Mouse (Mus musculus): ENCODE measurements at regions not wholly inside any gene's neighbourhood (a gene's known extent, or its start where the extent isn't known, plus 50 kb on each side); places are given as distances from the start of the nearest gene placed in this dataset.
A peak's percentile ranks its signal among the peaks of the same experiment; 100 is the strongest.

- DNase-seq, result peak; percentile 28 to 45
Observed at GRCm38 (mm10) chr4:142348910-142349309, 109.7 kb upstream of the Kazn start.

GRCm38 (mm10) chr4:142342482-142343206, 103.4 kb upstream of the Kazn start:
- DNase-seq, result no peak

- no peak for DNase-seq
Observed at GRCm38 (mm10) chr4:142341305-142341704, 102.1 kb upstream of the Kazn start.

GRCm38 (mm10) chr4:142340057-142340456, 100.9 kb upstream of the Kazn start:
- DNase-seq, result no peak

GRCm38 (mm10) chr4:142337701-142338100, 98.5 kb upstream of the Kazn start:
- DNase-seq, result peak in 1 of 2 experiments; percentile 11

GRCm38 (mm10) chr4:142336943-142337342, 97.7 kb upstream of the Kazn start:
- DNase-seq, result no peak

GRCm38 (mm10) chr4:142334084-142334483, 94.9 kb upstream of the Kazn start:
- DNase-seq, result no peak

- no peak for DNase-seq
Observed at GRCm38 (mm10) chr4:142330599-142330998, 91.4 kb upstream of the Kazn start.

- no peak for DNase-seq
Observed at GRCm38 (mm10) chr4:142329600-142329999, 90.4 kb upstream of the Kazn start.

GRCm38 (mm10) chr4:142326511-142326910, 87.3 kb upstream of the Kazn start:
- no peak for DNase-seq

- no peak for DNase-seq
Observed at GRCm38 (mm10) chr4:142321209-142321863, 82.1 kb upstream of the Kazn start.

- DNase-seq, result no peak
Observed at GRCm38 (mm10) chr4:142310282-142310681, 71.1 kb upstream of the Kazn start.

- no peak for DNase-seq
Observed at GRCm38 (mm10) chr4:142308271-142308670, 69.1 kb upstream of the Kazn start.

- no peak for DNase-seq
Observed at GRCm38 (mm10) chr4:142307321-142307720, 68.1 kb upstream of the Kazn start.

- DNase-seq, result no peak
Observed at GRCm38 (mm10) chr4:142306076-142306475, 66.9 kb upstream of the Kazn start.

- DNase-seq, result peak in 1 of 2 experiments; percentile 2
Observed at GRCm38 (mm10) chr4:142303374-142304020, 64.3 kb upstream of the Kazn start.

GRCm38 (mm10) chr4:142302724-142303120, 63.5 kb upstream of the Kazn start:
- DNase-seq, result no peak

GRCm38 (mm10) chr4:142302041-142302723, 63.0 kb upstream of the Kazn start:
- DNase-seq, result no peak

GRCm38 (mm10) chr4:142298770-142299337, 59.7 kb upstream of the Kazn start:
- no peak for DNase-seq

- DNase-seq, result no peak
Observed at GRCm38 (mm10) chr4:142292760-142293159, 53.6 kb upstream of the Kazn start.

GRCm38 (mm10) chr4:142292334-142292733, 53.1 kb upstream of the Kazn start:
- no peak for DNase-seq

- no peak for DNase-seq
Observed at GRCm38 (mm10) chr4:142291366-142291765, 52.2 kb upstream of the Kazn start.

Data from kidney, adult 8-10 months (tissue).